ENCODE assay signal across 12 mouse cellular contexts in the genomic region with DNA sequence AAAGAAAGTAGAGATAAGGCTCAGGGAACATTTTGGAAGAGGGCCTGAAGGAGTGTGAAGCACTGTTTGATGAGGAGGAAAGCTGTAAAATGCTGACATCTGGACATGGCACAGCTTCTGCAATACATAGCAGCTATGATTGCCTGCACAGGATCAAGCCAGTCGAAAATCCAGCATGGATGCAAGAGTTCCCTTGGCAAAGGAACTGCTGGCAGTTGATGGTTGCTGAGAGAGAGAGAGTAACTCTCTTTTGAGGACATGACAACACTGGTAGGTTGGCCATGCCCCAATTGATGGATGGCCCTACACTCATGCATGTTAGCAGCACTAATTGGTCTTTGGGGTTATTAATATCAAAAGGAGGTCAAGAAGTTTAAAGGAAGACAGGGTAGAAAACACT.
"Had no signal": no experiment of that assay in that cellular context is flagged by ENCODE, and none has a peak within 500 bp of the region (broad histone marks: within the 10 kb centered on the region; RNA-seq: fewer than 3 reads in every experiment).

No protein-coding gene starts in this region.

- ATAC-seq: midbrain, embryonic 16.5 days had no signal

- H3K4me2 ChIP-seq: lung, embryonic 14.5 days; midbrain, embryonic 12.5 days; neural tube, embryonic 13.5 days; neural tube, embryonic 15.5 days had no signal

- H3K4me1 ChIP-seq: midbrain, embryonic 10.5 days; midbrain, embryonic 12.5 days; neural tube, embryonic 13.5 days; neural tube, embryonic 15.5 days had no signal

- H3K4me3 ChIP-seq: midbrain, embryonic 10.5 days; midbrain, embryonic 12.5 days; myocyte; neural tube, embryonic 13.5 days; neural tube, embryonic 15.5 days had no signal

- H3K27me3 ChIP-seq: midbrain, embryonic 12.5 days; neural tube, embryonic 13.5 days; neural tube, embryonic 15.5 days had no signal

- H3K9ac ChIP-seq: lung, embryonic 14.5 days; midbrain, embryonic 12.5 days; neural tube, embryonic 13.5 days; neural tube, embryonic 15.5 days had no signal

- H3K9me3 ChIP-seq: midbrain, embryonic 10.5 days; midbrain, embryonic 12.5 days; neural tube, embryonic 13.5 days; neural tube, embryonic 15.5 days had no signal

- DNase-seq: right cerebral cortex, postnatal 25 days; right cerebral cortex, postnatal 4 days; spleen, adult 18-20 months; thymus, adult 18-20 months; thymus, postnatal 36 days had no signal

- H3K27ac ChIP-seq: midbrain, embryonic 10.5 days; midbrain, embryonic 12.5 days; neural tube, embryonic 13.5 days; neural tube, embryonic 15.5 days had no signal
